Mouse (Mus musculus) midbrain, embryonic 16.5 days (tissue): ENCODE data around the gene Pdzd2. TPM values are rescaled to one million over a fixed set of nuclear protein-coding genes. Genes with fewer than 3 reads are reported as not detected.

Source experiments
- ATAC-seq: fragments of 200-750 bp; cut with Nextera tagmentation; 2 replicates; pipeline ENCODE4 v1.8.0; 2017; ENCODE audit warnings: moderate TSS enrichment
- H3K27ac ChIP-seq: fragments of 300-500 bp; sonication (generic); 2 replicates; pipeline ENCODE4 v1.5.1; 2014; ENCODE audit warnings: mild to moderate bottlenecking, low read length, mixed read lengths
- H3K27me3 ChIP-seq: fragments of 300-500 bp; sonication (generic); 2 replicates; pipeline ENCODE4 v1.6.1; 2014; ENCODE audit warnings: low read depth, low read length, mixed read lengths; ENCODE audit not compliant: control insufficient read depth, insufficient read depth
- H3K36me3 ChIP-seq: fragments of 300-500 bp; sonication (generic); 2 replicates; pipeline ENCODE4 v1.6.1; 2014; ENCODE audit warnings: mild to moderate bottlenecking, low read length, moderate library complexity, mixed read lengths; ENCODE audit not compliant: control insufficient read depth, insufficient read depth
- H3K4me1 ChIP-seq: fragments of 300-500 bp; sonication (generic); 2 replicates; pipeline ENCODE4 v1.6.1; 2014; ENCODE audit warnings: mild to moderate bottlenecking, low read length, mixed read lengths; ENCODE audit not compliant: control insufficient read depth, insufficient read depth
- H3K4me2 ChIP-seq: fragments of 300-500 bp; sonication (generic); 2 replicates; pipeline ENCODE4 v1.6.1; 2014; ENCODE audit warnings: mild to moderate bottlenecking, low read length, mixed read lengths
- H3K4me3 ChIP-seq: fragments of 300-500 bp; sonication (generic); 2 replicates; pipeline ENCODE4 v1.5.1; 2014; ENCODE audit warnings: low read depth, mild to moderate bottlenecking, low read length, moderate library complexity, mixed read lengths
- H3K9ac ChIP-seq: fragments of 300-500 bp; sonication (generic); 2 replicates; pipeline ENCODE4 v1.6.1; 2014; ENCODE audit warnings: low read depth, low read length, mixed read lengths
- H3K9me3 ChIP-seq: fragments of 300-500 bp; sonication (generic); replicated peaks from 2 replicates; pipeline ENCODE4 v1.6.1; 2014; ENCODE audit warnings: mild to moderate bottlenecking, low read length, mixed read lengths; ENCODE audit not compliant: control insufficient read depth, poor library complexity, severe bottlenecking
- WGBS: fragments of 180-500 bp; shearing (Covaris S2); extraction: QIAGEN DNeasy Blood & Tissue Kit; methylation state at CpG from one replicate; pipeline ENCODE4 v1.1.7; 2014; 5-methylcytosine and 5-hydroxymethylcytosine counted together
- polyA plus RNA-seq: library from polyadenylated mRNA; unstranded; fragments of >200 nt; fragmentation: Nextera tagmentation; extraction: Ambion mirVana; gene quantifications from 2 replicates; pipeline ENCODE4 v1.2.1, GENCODE M21; 2015

The Pdzd2 gene
- polyA plus RNA-seq, 1 experiment from 2014 or later = 14.5 TPM

GRCm38 (mm10) chr15:12763147-12763546 lies 23.4 kb upstream of the Pdzd2 start:
- no peaks in the 10 kb centered on the region for H3K4me1 ChIP-seq
- no peak for ATAC-seq
- WGBS = 73% methylated on average over 10 of the region's 10 CpGs
- no peaks in the 10 kb centered on the region for H3K9me3 ChIP-seq
- no peaks in the 10 kb centered on the region for H3K27me3 ChIP-seq
- no peak overlapping the region for H3K27ac ChIP-seq
- no peaks in the 10 kb centered on the region for H3K36me3 ChIP-seq
- H3K4me2 ChIP-seq = no peak overlapping the region
- no peak overlapping the region for H3K9ac ChIP-seq
- no peak overlapping the region for H3K4me3 ChIP-seq

- no peak overlapping the region for H3K27ac ChIP-seq
- WGBS = 85% methylated on average over 10 of the region's 11 CpGs
- no peaks in the 10 kb centered on the region for H3K9me3 ChIP-seq
- H3K4me2 ChIP-seq = no peak overlapping the region
- no peak overlapping the region for H3K9ac ChIP-seq
- no peaks in the 10 kb centered on the region for H3K27me3 ChIP-seq
- H3K4me3 ChIP-seq = no peak overlapping the region
- no peak for ATAC-seq
- H3K36me3 ChIP-seq = no peaks in the 10 kb centered on the region
- H3K4me1 ChIP-seq = no peaks in the 10 kb centered on the region
These were observed 22.7 kb upstream of the Pdzd2 start for GRCm38 (mm10) chr15:12762258-12762913.

GRCm38 (mm10) chr15:12760747-12761146 lies 21.0 kb upstream of the Pdzd2 start:
- no peak overlapping the region for H3K9ac ChIP-seq
- H3K27me3 ChIP-seq = no peaks in the 10 kb centered on the region
- H3K4me1 ChIP-seq = no peaks in the 10 kb centered on the region
- H3K27ac ChIP-seq = no peak overlapping the region
- no peak overlapping the region for H3K4me3 ChIP-seq
- no peaks in the 10 kb centered on the region for H3K9me3 ChIP-seq
- H3K4me2 ChIP-seq = no peak overlapping the region
- no peaks in the 10 kb centered on the region for H3K36me3 ChIP-seq
- WGBS = 85% methylated on average over 6 of the region's 6 CpGs
- no peak for ATAC-seq

DNA sequence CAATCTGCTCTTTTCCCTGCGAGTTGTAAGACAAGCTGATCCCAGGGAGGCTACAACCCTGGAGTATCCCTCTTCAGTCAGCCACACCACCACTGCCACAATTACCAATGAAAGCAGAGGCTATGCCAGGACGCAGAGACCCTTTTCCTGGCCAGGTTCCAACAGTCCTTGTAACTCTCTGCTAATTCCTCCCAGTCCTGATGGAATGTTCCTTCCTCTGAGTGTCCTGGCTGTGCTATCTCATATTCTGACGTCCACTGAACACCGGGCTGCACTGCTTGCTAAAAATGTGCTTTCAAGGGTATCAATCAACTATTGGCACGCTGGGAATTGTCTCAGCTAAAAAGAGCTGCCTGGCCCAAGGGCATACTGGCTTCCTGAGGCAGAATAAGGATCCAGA lies 18.7 kb upstream of the Pdzd2 start:
- no peaks in the 10 kb centered on the region for H3K36me3 ChIP-seq
- WGBS = 60% methylated on average over 5 of the region's 5 CpGs
- no peaks in the 10 kb centered on the region for H3K4me1 ChIP-seq
- H3K4me2 ChIP-seq = no peak overlapping the region
- ATAC-seq = no peak
- no peak overlapping the region for H3K4me3 ChIP-seq
- H3K9ac ChIP-seq = no peak overlapping the region
- no peak overlapping the region for H3K27ac ChIP-seq
- H3K27me3 ChIP-seq = no peaks in the 10 kb centered on the region
- H3K9me3 ChIP-seq = no peaks in the 10 kb centered on the region

GRCm38 (mm10) chr15:12757757-12758156 lies 18.0 kb upstream of the Pdzd2 start:
- 90% methylated on average over 1 of the region's 1 CpGs for WGBS
- Histone ChIP-seq H3K4me3 (no peak overlapping the region), H3K9ac (no peak overlapping the region)

DNA sequence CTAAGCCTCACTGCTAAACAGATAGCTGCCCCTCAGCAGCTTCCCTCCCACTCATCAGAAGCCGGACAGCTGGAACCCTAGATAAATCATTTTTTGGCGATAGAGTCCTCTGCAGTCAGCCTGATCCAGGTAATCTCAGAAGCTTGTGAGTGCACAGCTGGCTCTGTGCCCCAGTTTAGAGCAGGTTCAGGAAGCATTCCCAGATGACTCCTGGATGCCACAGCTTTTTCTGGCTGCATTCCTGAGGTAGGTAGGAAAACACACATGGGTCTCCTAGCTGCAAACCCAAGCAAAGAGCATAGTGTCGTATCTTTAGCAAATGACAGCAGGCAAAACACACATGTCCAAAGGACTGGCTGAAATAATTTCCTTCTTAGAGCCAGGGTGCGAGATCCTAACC lies 13.5 kb upstream of the Pdzd2 start:
- Histone ChIP-seq H3K27me3 (no peaks in the 10 kb centered on the region), H3K4me2 (no peak overlapping the region), H3K9me3 (no peaks in the 10 kb centered on the region), H3K4me1 (no peaks in the 10 kb centered on the region), H3K9ac (no peak overlapping the region), H3K27ac (no peak overlapping the region), H3K36me3 (no peaks in the 10 kb centered on the region), H3K4me3 (no peak overlapping the region)
- ATAC-seq = no peak
- WGBS = 77% methylated on average over 4 of the region's 4 CpGs

More at GRCm38 (mm10) chr15:12757757-12758156, 18.0 kb upstream of the Pdzd2 start:
- H3K36me3 ChIP-seq = no peaks in the 10 kb centered on the region
- no peaks in the 10 kb centered on the region for H3K4me1 ChIP-seq
- no peak overlapping the region for H3K27ac ChIP-seq
- ATAC-seq = no peak
- no peaks in the 10 kb centered on the region for H3K27me3 ChIP-seq
- H3K4me2 ChIP-seq = no peak overlapping the region
- no peaks in the 10 kb centered on the region for H3K9me3 ChIP-seq

DNA sequence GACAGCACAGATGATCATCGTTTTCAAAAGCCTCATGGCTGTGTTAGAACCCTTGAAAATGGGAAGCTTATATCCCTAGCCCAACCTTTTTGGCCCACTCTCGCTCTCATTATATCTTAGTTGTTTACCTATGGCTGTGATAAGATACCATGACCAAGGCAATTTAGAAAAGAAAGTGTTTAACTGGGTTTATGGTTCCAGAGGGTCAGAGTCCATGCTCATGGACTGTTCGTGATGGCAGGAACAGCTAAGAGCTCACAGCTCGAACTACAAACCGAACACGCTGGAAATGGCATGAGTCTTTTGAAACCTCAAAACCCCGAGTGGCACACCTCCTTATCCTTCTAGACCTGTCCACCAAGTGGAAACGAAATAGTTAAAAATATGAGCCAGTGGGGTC lies 11.2 kb upstream of the Pdzd2 start:
- H3K4me3 ChIP-seq = no peak overlapping the region
- no peaks in the 10 kb centered on the region for H3K4me1 ChIP-seq
- H3K9me3 ChIP-seq = no peaks in the 10 kb centered on the region
- H3K27ac ChIP-seq = no peak overlapping the region
- 90% methylated on average over 8 of the region's 8 CpGs for WGBS
- H3K9ac ChIP-seq = no peak overlapping the region
- no peak for ATAC-seq
- H3K27me3 ChIP-seq = no peaks in the 10 kb centered on the region
- no peak overlapping the region for H3K4me2 ChIP-seq
- no peaks in the 10 kb centered on the region for H3K36me3 ChIP-seq

DNA sequence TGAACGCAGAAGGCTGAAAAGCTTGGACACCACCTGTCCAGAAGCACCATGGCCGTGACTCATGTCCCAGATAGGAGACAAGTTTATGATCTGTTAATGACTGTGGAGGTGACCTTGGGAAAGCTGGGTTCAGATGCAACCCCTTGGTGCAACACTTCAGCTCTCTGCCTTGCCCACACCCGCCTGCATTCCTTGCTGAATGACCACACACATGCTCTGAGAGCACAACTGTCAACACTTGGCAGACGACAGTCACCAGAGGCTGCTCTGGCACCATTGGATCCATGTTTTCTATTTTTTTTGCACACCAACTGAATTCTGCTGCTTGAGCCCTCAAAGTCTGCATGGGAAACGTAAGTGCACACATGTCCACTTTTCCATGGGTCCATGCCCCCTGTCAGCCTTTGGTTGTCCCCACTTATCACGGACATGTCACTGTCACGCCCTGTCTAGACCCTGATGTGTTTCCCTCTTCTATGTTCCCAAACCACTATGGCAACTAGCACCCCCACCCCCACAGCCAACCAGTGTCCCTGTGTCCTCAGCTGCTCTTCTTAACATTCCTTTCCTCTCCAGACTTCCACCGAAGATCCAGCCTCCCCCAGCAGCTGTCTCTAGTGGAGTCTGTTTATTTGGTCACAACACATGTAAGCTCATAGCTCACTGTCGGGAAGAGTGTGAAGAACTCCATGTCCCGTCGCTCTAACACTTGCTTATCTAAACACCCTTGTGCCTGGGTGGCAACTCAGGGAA lies 10.0 kb upstream of the Pdzd2 start:
- Histone ChIP-seq H3K4me1 (no peaks in the 10 kb centered on the region), H3K4me3 (no peak overlapping the region), H3K9me3 (no peaks in the 10 kb centered on the region), H3K9ac (no peak overlapping the region), H3K36me3 (no peaks in the 10 kb centered on the region), H3K27ac (no peak overlapping the region), H3K4me2 (no peak overlapping the region), H3K27me3 (no peaks in the 10 kb centered on the region)
- WGBS = 91% methylated on average over 11 of the region's 11 CpGs
- ATAC-seq = no peak

GRCm38 (mm10) chr15:12742117-12742906 lies 2.6 kb upstream of the Pdzd2 start:
- WGBS = 86% methylated on average over 6 of the region's 6 CpGs
- Histone ChIP-seq H3K4me2 (no peak overlapping the region), H3K9ac (no peak overlapping the region), H3K4me3 (no peak overlapping the region), H3K36me3 (no peaks in the 10 kb centered on the region), H3K27ac (no peak overlapping the region), H3K27me3 (no peaks in the 10 kb centered on the region), H3K4me1 (peaks cover 19% of the 10 kb centered on the region), H3K9me3 (no peaks in the 10 kb centered on the region)
- ATAC-seq = no peak
